Mouse (Mus musculus): ENCODE measurements around the gene Supt20.
"Not testable (repeated sequence)": the region's sequence is repeated elsewhere in the genome, so short reads cannot be mapped to it uniquely, and the experiment has no call there.

The Supt20 gene

GRCm38 (mm10) chr3:54755145-54756041, 62.8 kb downstream of the Supt20 start, which contains the start of gene Smad9:
TSS of gene Smad9 (plus strand) at chr3:54755582.
- peak; percentile 52 for DNase-seq (ENCODE audit: extremely low spot score, low spot score)

- DNase-seq (ENCODE audit: extremely low spot score, low spot score): peak; percentile 29
Observed at GRCm38 (mm10) chr3:54756058-54756457, 63.5 kb downstream of the Supt20 start.

- no peak for DNase-seq (ENCODE audit: extremely low spot score, low spot score)
Observed at GRCm38 (mm10) chr3:54757446-54757845, 64.8 kb downstream of the Supt20 start.

- no peak for DNase-seq (ENCODE audit: extremely low spot score, low spot score)
Observed at GRCm38 (mm10) chr3:54759211-54759610, 66.6 kb downstream of the Supt20 start.

- DNase-seq (ENCODE audit: extremely low spot score, low spot score): no peak
Observed at GRCm38 (mm10) chr3:54760321-54761115, 67.9 kb downstream of the Supt20 start.

GRCm38 (mm10) chr3:54761258-54761657, 68.7 kb downstream of the Supt20 start:
- no peak for DNase-seq (ENCODE audit: extremely low spot score, low spot score)

- no peak for DNase-seq (ENCODE audit: extremely low spot score, low spot score)
Observed at GRCm38 (mm10) chr3:54764418-54764817, 71.8 kb downstream of the Supt20 start.

GRCm38 (mm10) chr3:54765521-54765920, 72.9 kb downstream of the Supt20 start:
- not testable (repeated sequence) for DNase-seq (ENCODE audit: extremely low spot score, low spot score)

- no peak for DNase-seq (ENCODE audit: extremely low spot score, low spot score)
Observed at GRCm38 (mm10) chr3:54766034-54766433, 73.4 kb downstream of the Supt20 start.

GRCm38 (mm10) chr3:54766811-54767210, 74.2 kb downstream of the Supt20 start:
- no peak for DNase-seq (ENCODE audit: extremely low spot score, low spot score)

GRCm38 (mm10) chr3:54768592-54768991, 76.0 kb downstream of the Supt20 start:
- no peak for DNase-seq (ENCODE audit: extremely low spot score, low spot score)

- no peak for DNase-seq (ENCODE audit: extremely low spot score, low spot score)
Observed at GRCm38 (mm10) chr3:54769349-54770275, 77.0 kb downstream of the Supt20 start.

GRCm38 (mm10) chr3:54773613-54774012, 81.0 kb downstream of the Supt20 start:
- DNase-seq (ENCODE audit: extremely low spot score, low spot score): no peak

- no peak for DNase-seq (ENCODE audit: extremely low spot score, low spot score)
Observed at GRCm38 (mm10) chr3:54775989-54776631, 83.5 kb downstream of the Supt20 start.
